Mouse (Mus musculus): ENCODE results near the gene Ptpre. TPM values are rescaled to one million over a fixed set of nuclear protein-coding genes. Genes with fewer than 3 reads are reported as not detected.
"Not testable (repeated sequence)": the region's sequence is repeated elsewhere in the genome, so short reads cannot be mapped to it uniquely, and the experiment has no call there.

The Ptpre gene
- polyA plus RNA-seq, 1 experiment = 6.4 TPM

DNA sequence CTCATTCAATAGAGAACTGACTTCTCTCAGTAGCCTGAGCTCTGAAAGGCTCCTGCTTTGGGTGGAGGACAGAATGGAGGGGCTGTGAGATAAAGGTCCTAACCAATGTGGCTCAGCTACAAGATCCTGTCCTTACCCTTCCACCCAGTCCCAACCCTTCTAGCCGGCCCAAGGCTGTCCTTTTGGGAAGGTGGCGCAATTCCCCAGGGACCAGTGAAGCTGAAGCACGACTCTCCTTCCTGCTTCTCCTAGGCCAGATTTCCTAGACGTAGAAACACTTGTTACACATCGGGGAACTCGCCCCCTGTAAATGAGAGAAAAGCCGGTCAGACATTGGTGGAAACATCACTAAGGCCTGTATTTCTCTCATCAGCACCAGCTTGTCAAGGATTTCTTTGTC is 126.9 kb downstream of the Ptpre start:
- 76% methylated on average over 7 of the region's 7 CpGs for WGBS
- DNase-seq (ENCODE audit: low read depth, low spot score) = no peak

DNA sequence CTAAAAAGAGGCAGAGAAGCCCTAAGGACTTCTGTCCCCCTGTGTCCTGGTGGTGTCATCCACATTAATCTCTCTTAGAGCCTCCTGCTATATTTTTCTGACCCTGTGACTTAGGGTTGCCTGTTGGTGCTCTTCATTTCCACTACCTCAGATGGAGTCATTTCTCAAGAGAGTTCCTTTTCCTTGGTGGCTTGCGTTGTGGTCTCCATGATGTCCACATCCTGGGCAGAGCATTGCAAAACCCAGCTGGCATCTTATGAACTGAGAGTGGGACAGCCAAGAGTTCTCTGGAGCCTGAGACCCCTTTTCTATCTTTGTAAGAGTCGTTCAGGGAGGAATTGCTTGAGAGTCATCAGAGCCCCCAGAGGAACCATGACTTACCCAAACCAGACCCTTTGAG is 129.0 kb downstream of the Ptpre start:
- WGBS = 78% methylated on average over 2 of the region's 2 CpGs

DNA sequence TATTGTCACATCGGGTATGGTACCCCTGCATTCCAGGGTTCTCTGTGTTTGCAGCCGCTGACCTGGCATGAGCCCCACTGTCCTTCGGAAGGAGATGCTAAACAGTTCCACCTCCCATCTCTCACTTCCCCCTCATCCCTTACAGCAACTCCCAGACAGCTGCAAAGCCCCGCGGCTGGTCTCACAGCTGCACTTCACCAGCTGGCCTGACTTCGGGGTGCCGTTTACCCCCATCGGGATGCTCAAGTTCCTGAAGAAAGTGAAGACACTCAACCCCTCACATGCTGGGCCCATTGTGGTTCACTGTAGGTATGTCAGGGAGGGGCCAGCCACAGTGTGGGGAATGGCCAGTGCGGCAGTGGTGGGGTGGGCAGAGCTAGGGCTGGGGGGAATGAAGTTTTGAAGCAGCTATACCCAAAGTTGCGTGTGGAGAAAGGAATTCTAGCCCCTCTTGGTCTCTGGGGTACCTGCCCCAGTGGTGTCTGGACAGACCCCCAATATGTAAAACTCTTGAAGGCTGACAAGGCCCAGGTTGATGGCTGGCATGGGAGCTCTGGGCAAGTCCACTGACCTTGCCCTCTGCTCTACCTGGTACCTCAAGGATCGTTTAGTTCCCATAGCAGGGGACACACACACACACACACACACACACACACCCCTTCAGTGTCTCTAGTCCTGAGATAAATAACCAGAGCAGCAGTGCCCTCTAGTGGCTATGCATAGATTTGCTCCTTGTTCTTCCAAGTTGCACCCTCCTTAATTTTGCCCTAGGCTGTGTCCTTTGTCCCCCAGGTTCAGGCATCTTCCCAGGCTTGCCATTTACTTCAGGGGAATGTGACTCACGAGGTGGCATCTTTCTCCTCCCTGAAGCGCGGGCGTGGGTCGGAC is 131.8 kb downstream of the Ptpre start:
- peak; percentile 10 for DNase-seq (ENCODE audit: low read depth, low spot score)
- WGBS = 44% methylated on average over 16 of the region's 16 CpGs

More for the DNA sequence above, 129.0 kb downstream of the Ptpre start:
- DNase-seq (ENCODE audit: low read depth, low spot score) = no peak

DNA sequence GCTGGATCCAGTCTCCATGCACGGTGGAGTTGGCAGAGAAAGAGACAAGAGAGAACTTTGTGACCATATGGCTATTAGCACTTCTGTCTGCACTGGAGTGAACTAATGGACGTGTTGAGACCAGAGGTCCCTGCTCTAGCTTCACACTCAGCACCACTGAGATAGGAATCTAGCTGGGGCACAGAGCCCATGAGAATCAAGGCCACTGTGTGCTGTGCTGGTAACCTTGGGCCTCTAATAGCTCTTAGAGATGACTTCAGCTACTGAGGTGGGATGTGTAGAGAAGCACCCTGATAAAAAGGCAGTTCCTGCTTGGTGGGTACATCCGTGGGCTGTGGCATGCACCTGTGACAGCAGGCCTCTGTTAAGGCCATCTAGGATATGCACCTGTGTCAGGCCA is 136.3 kb downstream of the Ptpre start:
- DNase-seq (ENCODE audit: low read depth, low spot score) = no peak
- 72% methylated on average over 3 of the region's 3 CpGs for WGBS

DNA sequence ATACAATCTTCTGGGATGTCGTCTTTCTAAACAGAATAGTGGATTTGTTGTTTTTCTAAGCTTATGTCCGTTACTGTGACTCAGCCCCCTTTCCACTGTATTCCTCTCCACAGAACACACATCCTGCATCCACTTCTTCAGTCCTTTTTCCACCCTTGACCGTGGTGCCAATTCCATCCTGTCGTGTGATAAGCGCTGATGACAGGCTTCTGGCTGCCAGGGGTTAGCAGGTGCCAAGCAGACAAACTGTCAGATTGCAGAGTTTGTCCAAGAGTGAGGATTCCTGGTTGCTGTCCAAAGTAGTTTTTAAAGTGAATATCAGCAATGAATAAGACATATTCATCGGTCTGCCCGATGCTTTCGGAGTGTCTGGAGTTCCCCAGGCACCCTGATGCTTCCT is 139.4 kb downstream of the Ptpre start:
- 74% methylated on average over 8 of the region's 8 CpGs for WGBS
- DNase-seq (ENCODE audit: low read depth, low spot score) = no peak

DNA sequence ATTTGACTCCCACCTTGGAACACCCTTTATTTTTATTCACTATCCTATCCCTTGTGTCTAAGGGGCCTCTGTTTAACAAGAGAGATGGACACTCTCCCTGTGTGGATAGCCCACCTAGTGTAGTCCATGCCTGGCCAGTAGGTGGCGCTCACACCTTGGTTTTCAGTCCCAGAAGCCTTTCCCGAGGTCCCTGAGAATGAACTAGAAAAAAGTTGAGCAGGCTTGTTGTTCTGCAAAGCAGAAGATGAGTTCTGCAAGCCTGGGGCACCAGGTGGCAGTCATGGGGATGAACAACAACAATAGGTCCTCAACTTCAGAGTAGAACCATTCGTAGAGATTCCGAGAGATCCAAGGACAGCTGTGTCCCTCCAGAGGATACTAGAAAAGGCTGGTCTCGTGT is 143.1 kb downstream of the Ptpre start:
- 56% methylated on average over 5 of the region's 5 CpGs for WGBS
- DNase-seq (ENCODE audit: low read depth, low spot score) = peak; percentile 37

DNA sequence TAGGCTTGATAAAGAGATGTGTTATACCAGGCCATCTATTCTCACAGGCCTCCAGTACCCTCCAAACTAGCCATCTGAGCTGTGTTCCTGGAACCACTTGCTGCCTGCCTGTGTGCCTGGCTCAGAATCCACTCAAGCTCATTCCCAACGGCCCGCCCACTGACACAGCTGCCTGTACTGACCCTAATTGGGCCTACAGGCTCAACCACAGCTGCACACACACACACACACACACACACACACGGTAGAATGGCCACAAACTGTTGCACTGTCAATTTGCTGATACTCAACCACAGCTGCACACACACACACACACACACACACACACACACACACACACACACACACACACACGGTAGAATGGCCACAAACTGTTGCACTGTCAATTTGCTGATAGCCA is 146.8 kb downstream of the Ptpre start:
- not testable (repeated sequence) for DNase-seq (ENCODE audit: low read depth, low spot score)
- 38% methylated on average over 4 of the region's 4 CpGs for WGBS

DNA sequence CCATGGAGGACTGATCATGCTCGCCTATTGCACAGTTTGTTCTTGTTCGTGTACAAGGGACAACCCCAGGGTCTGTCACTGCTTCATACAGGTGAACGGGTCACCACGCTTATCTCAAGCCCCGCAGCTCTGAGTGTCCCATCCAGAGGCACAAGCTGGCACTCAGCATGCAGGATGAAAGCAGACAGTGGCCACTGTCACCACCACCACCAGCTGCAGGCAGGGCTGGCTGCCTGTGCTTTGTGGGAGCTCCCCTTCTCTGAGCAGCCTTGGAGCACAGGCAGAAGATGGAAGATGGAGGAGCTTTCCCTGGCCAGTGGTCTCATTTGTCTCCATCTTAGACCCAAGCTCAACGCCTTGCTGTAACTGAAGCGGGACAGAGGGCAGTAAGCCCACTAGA is 147.7 kb downstream of the Ptpre start:
- 88% methylated on average over 7 of the region's 7 CpGs for WGBS
- no peak for DNase-seq (ENCODE audit: low read depth, low spot score)

DNA sequence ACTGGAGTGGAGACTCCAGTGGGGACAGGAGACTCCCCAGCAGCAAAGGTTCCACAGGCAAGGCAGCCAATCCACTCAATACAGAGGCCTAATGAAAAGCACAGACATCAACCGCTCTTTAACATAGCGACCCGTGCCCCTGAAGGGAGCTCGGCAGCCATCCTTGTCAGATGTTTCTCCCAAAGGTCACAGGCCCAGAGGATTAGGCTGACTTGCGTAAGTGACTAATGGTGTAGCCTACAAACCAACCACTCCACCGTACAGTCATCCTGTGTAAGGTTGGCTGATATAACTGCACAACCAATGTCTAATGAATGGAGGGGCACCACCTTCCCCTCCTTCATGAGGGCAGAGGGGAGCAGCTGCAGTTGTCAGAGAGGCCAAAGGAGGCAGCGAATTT is 152.1 kb downstream of the Ptpre start:
- WGBS = 95% methylated on average over 7 of the region's 7 CpGs
- no peak for DNase-seq (ENCODE audit: low read depth, low spot score)

DNA sequence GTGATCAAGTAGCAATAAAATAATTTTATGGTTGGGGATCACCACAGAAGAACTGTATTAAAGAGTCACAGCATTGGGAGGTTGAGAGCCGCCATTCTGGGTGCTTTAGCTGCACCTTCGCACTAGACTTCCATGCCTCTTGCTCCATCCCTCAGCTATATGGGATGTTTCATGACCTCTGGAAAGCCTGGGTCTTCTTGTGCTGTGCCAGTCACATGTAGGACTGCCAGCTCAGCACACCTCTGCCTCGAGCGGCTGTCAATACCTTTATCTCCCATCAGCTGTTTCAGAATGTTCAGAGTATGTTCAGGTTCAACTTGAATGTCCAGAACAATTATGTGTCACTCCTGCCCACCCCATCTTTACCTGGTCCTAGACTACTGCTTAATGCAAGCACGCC is 154.7 kb downstream of the Ptpre start:
- WGBS = 92% methylated on average over 5 of the region's 5 CpGs
- no peak for DNase-seq (ENCODE audit: low read depth, low spot score)

DNA sequence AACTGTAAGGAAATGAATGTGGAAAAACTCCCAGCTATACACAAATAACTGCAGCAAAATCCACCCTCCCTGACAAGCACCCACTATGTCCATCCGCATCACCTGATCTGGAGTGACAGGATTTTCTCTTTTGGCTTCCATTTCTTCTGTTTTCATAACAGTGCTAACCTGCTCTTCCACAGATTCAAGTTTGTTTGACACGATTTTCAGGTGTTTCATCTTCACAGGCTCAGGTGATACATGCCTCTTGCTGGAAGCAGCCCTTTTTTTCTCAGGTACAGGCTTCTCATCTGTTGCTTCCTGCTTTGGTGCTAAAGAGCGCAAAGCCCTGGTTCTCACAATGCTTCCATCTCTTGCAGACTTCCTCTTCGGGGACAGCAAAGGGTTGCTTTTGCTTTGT is 156.8 kb downstream of the Ptpre start:
- WGBS = 86% methylated on average over 4 of the region's 4 CpGs
- no peak for DNase-seq (ENCODE audit: low read depth, low spot score)

DNA sequence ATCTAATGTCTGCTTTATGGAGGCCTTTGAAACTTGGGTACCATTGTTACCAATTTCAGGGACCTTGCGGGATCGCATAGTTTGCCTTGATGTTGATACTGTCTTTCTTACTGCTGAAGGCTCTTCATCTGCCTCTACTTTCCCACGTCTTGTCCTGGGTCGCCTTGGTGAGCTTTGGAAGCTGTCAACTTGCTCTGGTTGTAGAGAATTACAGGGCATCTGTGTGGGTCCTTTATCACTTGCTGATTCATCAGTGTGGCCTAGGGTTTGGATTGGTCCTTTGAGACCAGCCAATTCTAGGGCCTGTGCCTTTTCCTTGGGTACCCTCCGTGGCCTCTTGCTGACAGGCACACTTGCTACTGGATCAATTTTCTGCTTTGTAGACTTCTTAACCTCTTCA is 157.5 kb downstream of the Ptpre start:
- WGBS = 96% methylated on average over 5 of the region's 5 CpGs
- no peak for DNase-seq (ENCODE audit: low read depth, low spot score)

DNA sequence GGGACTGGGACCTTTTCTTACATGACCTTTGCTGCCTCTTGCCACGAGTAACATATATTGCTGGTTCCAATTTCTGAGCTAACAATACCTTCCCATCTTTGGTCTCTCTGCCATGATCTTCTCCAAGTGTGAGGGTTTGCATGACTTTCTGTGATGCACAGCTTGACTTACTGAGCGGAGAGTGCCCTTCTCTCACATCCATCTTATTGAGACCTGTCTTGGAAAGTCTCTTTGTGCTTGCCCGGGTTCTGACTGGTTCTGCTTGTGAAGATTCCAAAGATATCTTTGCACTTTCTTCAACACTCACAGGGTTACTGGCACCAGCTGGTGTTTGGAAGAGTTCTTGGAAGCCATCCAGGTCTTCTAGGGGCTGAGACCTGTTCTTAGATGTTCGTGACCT is 158.8 kb downstream of the Ptpre start:
- 76% methylated on average over 4 of the region's 4 CpGs for WGBS
- no peak for DNase-seq (ENCODE audit: low read depth, low spot score)

DNA sequence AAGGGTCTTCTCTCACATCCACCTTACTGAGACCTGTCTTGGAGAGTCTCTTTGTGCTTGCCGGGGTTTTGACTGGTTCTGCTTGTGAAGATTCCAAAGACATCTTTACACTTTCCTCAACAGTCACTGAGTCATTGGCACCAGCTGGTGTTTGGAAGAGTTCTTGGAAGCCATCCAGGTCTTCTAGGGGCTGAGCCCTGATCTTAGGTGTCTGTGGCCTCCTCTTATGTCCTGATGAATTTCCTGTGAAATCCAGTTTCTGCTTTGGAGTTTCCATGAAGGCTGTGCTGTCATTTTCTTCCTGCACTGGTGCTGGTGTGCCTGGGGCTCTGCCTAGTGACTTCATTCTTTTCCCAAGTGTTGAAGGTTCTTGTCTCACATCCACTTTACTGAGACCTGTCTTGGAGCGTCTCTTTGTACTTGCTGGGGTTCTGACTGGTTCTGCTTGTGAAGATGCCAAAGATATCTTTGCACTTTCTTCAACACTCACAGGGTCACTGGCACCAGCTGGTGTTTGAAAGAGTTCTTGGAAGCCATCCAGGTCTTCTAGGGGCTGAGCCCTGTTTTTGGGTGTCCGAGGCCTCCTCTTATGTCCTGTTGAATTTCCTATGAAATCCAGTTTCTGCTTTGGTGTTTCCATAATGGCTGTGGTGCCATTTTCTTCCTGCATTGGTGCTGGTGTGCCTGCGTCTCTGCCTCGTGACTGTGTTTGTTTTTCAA is 159.9 kb downstream of the Ptpre start:
- not testable (repeated sequence) for DNase-seq (ENCODE audit: low read depth, low spot score)
- WGBS = 75% methylated on average over 5 of the region's 5 CpGs

DNA sequence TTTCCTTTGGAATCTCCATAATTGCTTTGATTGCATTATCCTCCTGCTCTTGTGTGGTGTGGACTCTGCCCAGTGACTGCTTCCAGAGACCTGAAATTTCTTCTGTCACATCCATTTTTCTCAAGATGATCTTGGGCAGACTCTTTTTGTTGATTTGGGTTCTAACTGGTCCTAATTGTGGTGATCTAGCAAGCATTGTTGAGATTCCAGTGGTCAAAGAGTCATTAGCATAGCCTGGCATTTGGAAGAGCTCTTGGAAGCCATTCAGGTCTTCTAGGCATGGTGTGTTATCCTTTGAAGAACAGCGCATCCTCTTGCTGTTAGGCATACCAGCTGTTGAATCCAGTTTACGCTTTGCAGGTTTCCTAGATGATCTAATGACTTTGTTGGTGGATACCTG is 161.1 kb downstream of the Ptpre start:
- no peak for DNase-seq (ENCODE audit: low read depth, low spot score)
- 92% methylated on average over 2 of the region's 2 CpGs for WGBS

DNA sequence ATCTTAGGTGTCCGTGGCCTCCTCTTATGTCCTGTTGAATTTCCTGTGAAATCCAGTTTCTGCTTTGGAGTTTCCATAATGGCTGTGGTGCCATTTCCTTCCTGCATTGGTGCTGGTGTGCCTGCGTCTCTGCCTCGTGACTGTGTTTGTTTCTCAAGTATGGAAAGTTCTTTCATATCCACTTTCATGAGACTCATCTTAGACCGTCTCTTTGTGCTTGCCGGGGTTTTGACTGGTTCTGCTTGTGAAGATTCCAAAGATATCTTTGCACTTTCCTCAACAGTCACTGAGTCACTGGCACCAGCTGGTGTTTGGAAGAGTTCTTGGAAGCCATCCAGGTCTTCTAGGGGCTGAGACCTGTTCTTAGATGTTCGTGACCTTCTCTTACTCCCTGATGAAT is 162.1 kb downstream of the Ptpre start:
- not testable (repeated sequence) for DNase-seq (ENCODE audit: low read depth, low spot score)
- WGBS = 55% methylated on average over 6 of the region's 6 CpGs

DNA sequence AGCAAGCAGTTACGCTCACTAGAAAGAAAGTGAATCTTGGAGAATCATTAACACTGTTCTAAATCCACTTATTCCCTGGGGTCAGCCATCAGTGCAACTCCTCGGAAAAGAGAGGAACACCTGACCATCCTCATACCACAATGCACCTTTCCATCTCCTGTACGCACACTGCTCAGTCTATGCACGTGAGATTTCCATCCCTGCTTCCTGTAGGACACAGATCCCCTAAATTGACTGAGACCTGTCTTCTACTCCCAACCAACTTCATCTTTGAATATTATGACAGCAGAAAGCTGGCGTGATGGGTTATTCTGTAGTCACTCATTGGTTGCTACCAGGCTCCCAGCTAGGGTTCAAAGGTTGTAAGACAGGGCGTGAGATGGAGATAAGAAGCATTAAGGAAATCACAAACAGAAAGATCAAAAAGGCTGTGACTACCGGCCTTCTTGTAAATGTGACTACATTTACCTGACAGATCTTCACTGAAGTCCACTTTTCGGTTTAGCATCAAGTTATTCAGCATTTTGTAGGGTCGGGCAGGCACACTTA is 166.4 kb downstream of the Ptpre start:
- WGBS = 40% methylated on average over 9 of the region's 9 CpGs

DNA sequence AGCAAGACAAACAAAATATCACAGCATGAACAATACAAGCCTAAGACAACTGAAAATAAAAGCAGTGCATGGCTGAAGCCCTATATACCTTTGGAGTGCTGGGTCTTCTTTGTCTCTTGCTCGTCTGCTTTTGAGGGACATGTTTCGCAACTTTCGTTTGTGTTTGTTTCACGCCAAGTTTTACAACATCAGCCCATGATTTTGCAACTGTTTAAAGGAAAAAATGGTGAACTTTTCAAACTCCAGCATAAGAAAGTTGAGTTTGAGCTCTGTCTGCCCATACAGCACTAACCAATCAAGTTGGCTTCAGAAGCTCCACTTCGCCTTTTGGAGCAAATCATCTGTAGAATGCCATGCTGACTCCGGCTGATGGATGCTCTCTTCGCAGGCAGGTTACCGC is 167.0 kb downstream of the Ptpre start:
- DNase-seq (ENCODE audit: low read depth, low spot score) = no peak
- 65% methylated on average over 8 of the region's 8 CpGs for WGBS

More for the DNA sequence above, 166.4 kb downstream of the Ptpre start:
- peak; percentile 47 for DNase-seq (ENCODE audit: low read depth, low spot score)

DNA sequence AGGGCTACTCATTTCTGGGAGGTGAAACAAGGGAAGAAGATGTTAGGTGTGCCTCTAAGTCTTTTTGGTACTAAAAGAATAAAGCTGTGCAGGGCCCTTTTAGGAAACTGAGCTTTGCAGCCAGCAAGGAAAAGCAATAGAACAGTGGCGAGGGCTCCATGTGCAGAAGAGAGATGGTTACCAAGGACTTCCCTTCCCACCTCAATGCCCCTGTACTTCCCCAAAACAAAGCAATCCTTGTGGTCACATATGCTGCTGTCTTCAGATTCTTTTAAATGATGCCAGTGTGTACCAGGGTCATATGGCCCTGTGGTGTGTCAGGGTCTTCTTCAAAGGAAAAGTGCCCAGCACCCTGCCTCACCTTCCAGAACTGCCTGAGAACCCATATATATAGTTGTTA is 167.8 kb downstream of the Ptpre start:
- DNase-seq (ENCODE audit: low read depth, low spot score) = no peak
- WGBS = 93% methylated on average over 1 of the region's 1 CpGs

DNA sequence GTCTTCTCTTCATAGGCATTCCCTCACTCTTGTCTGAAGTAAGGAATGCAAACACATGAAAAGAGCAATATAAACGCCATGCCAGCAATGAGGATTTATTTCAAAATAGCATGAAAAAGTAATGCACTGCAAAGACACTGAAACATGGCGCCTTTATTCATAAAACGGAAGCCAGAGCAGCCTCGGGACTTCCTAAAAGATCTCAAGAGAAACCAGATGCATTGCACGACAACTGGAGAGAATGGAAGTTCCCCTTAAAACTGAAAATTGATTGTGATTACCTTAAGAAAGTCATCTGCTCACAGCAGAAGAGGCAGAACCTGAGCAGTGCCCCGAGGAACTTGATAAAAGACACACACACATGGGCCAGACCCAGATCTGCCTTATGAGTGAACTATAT is 168.5 kb downstream of the Ptpre start:
- DNase-seq (ENCODE audit: low read depth, low spot score) = no peak
- WGBS = 86% methylated on average over 6 of the region's 6 CpGs

DNA sequence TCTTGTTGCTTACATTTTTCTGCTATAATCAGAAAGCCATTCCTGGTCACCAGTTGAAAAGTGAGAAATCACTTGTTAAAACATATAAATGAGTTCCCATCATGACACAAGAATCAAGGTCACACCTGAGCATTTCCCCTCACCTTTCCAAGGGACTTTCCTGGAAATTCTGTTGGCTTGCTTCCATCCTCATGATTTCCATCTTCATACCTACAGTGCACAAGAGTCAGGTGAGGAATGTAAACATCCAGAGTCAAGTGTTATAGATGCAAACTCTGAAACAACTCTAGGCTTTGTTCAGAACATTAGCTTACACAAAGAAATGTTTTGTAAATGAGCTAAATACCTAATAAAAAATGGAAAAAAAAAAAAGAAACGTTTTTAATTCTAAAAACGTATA is 173.4 kb downstream of the Ptpre start:
- DNase-seq (ENCODE audit: low read depth, low spot score) = no peak
- 49% methylated on average over 2 of the region's 2 CpGs for WGBS
